Mouse (Mus musculus) stomach, embryonic 15.5 days (tissue): ENCODE results near the gene Prickle3. TPM values are rescaled to one million over a fixed set of nuclear protein-coding genes. Genes with fewer than 3 reads are reported as not detected.

ENCODE experiments used
- ATAC-seq: fragments of 200-750 bp; cut with Nextera tagmentation; 2 replicates; pipeline ENCODE4 v1.8.0; 2017; ENCODE audit warnings: low read depth, moderate number of reproducible peaks, moderate TSS enrichment; ENCODE audit not compliant: insufficient read depth, low FRiP score
- H3K27ac ChIP-seq: fragments of 300-500 bp; sonication (generic); 2 replicates; pipeline ENCODE4 v1.5.1; 2015; ENCODE audit warnings: mild to moderate bottlenecking, inconsistent platforms
- H3K27me3 ChIP-seq: fragments of 300-500 bp; sonication (generic); replicated peaks from 2 replicates; pipeline ENCODE4 v1.6.1; 2015; ENCODE audit warnings: inconsistent platforms
- H3K36me3 ChIP-seq: fragments of 300-500 bp; sonication (generic); 2 replicates; pipeline ENCODE4 v1.6.1; 2015; ENCODE audit warnings: inconsistent platforms
- H3K4me1 ChIP-seq: fragments of 300-500 bp; sonication (generic); 2 replicates; pipeline ENCODE4 v1.6.1; 2015; ENCODE audit warnings: inconsistent platforms
- H3K4me2 ChIP-seq: fragments of 300-500 bp; sonication (generic); 2 replicates; pipeline ENCODE4 v1.6.1; 2015; ENCODE audit warnings: mild to moderate bottlenecking, inconsistent platforms
- H3K4me3 ChIP-seq: fragments of 300-500 bp; sonication (generic); replicated peaks from 2 replicates; pipeline ENCODE4 v1.5.1; 2015; ENCODE audit warnings: inconsistent platforms
- H3K9ac ChIP-seq: fragments of 300-500 bp; sonication (generic); 2 replicates; pipeline ENCODE4 v1.6.1; 2015; ENCODE audit warnings: inconsistent platforms
- H3K9me3 ChIP-seq: fragments of 300-500 bp; sonication (generic); 2 replicates; pipeline ENCODE4 v1.6.1; 2016; ENCODE audit warnings: inconsistent platforms
- WGBS: fragments of 180-500 bp; shearing (Covaris S2); methylation state at CpG from one replicate; pipeline ENCODE4 v1.1.7; 2015; 5-methylcytosine and 5-hydroxymethylcytosine counted together
- polyA plus RNA-seq: library from polyadenylated mRNA; unstranded; fragments of >200 nt; fragmentation: Nextera tagmentation; extraction: Ambion mirVana; gene quantifications from 2 replicates; pipeline ENCODE4 v1.2.1, GENCODE M21; 2015

Prickle3 gene
- polyA plus RNA-seq, 1 experiment from 2014 or later, result 10.8 TPM

GRCm38 (mm10) chrX:7658031-7658784 is 1.1 kb downstream of the Prickle3 start:
- Histone ChIP-seq H3K4me2 (peak overlapping the region; percentile 54), H3K4me3 (peak overlapping the region; percentile 49), H3K36me3 (no peaks in the 10 kb centered on the region), H3K9me3 (no peaks in the 10 kb centered on the region), H3K27me3 (no peaks in the 10 kb centered on the region), H3K9ac (no peak overlapping the region), H3K27ac (peak overlapping the region; percentile 80), H3K4me1 (no peaks in the 10 kb centered on the region)
- WGBS, result 16% methylated on average over 15 of the region's 15 CpGs
- ATAC-seq, result peak; percentile 79

GRCm38 (mm10) chrX:7658785-7659589 is 1.9 kb downstream of the Prickle3 start:
- WGBS, result 48% methylated on average over 11 of the region's 11 CpGs
- Histone ChIP-seq H3K4me3 (peak overlapping the region; percentile 49), H3K9ac (no peak overlapping the region), H3K9me3 (no peaks in the 10 kb centered on the region), H3K27me3 (no peaks in the 10 kb centered on the region), H3K27ac (peak overlapping the region; percentile 80), H3K36me3 (no peaks in the 10 kb centered on the region), H3K4me2 (peak overlapping the region; percentile 54), H3K4me1 (no peaks in the 10 kb centered on the region)
- ATAC-seq, result peak; percentile 25; the same call in 1 of the 2 replicates

DNA sequence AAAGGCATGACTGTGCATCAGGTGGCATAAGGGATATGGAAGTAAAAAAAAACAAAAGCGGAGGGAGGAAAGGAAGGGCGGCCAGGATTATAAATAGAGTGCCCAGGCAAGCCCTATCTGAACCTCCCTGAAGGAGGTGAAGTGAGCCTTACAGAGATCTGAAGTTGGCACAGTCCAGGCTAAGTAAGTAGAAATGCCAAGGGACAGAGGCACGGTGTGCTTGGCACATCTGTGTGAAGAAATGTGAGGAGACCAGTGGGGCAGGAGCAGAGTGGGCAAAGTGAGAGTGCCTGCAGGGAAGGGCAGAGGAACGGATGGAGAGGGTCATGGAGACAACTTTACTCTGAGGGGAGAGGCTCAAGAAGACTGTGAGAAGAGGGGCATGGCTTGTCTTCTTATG is 4.0 kb downstream of the Prickle3 start:
- WGBS, result 74% methylated on average over 4 of the region's 4 CpGs
- no peak overlapping the region for H3K4me3 ChIP-seq
- no peak for ATAC-seq

DNA sequence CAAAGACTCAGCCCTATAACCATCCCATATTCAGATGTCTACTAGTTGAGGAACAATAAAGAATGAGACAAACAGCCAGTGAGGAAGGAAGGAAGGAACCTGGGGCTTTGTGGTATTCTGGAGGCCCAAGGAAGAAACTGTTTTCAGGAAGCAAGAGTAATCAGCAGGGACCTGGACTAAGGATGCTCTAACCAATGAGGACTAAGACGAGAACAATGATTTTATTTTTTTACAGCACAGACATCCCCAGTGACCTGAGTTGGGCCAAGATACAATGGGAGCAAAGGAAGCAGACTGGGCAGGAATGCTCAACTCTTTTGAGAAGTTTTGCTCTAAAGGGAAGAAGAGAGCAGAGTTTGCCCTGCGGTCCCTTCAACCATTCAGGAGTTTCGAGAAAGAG is 5.9 kb downstream of the Prickle3 start:
- no peaks in the 10 kb centered on the region for H3K4me1 ChIP-seq
- WGBS, result 79% methylated on average over 3 of the region's 3 CpGs
- H3K27ac ChIP-seq, result no peak overlapping the region

More for the DNA sequence above, 4.0 kb downstream of the Prickle3 start:
- Histone ChIP-seq H3K36me3 (no peaks in the 10 kb centered on the region), H3K9me3 (no peaks in the 10 kb centered on the region), H3K27ac (no peak overlapping the region), H3K4me1 (no peaks in the 10 kb centered on the region), H3K4me2 (no peak overlapping the region), H3K9ac (no peak overlapping the region), H3K27me3 (no peaks in the 10 kb centered on the region)

DNA sequence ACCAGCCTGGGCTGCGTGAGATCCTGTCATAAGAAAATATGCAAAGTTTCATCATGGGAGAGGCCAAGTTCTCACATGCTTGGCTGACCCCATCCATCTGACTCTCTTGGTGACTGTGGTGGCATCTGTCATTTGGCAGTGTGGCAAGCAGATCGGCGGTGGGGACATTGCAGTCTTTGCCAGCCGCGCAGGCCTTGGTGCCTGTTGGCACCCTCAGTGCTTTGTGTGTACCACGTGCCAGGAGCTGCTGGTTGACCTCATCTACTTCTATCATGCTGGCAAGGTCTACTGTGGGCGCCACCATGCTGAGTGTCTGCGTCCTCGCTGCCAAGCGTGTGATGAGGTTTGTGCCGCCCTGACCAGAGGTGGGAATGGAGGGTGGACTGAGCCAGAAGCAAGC is 7.7 kb downstream of the Prickle3 start:
- no peaks in the 10 kb centered on the region for H3K9me3 ChIP-seq
- no peaks in the 10 kb centered on the region for H3K27me3 ChIP-seq
- no peaks in the 10 kb centered on the region for H3K4me1 ChIP-seq
- H3K9ac ChIP-seq, result no peak overlapping the region
- no peak for ATAC-seq
- no peak overlapping the region for H3K4me2 ChIP-seq
- 92% methylated on average over 11 of the region's 11 CpGs for WGBS
- no peak overlapping the region for H3K27ac ChIP-seq
- no peak overlapping the region for H3K4me3 ChIP-seq
- no peaks in the 10 kb centered on the region for H3K36me3 ChIP-seq

More for the DNA sequence above, 5.9 kb downstream of the Prickle3 start:
- Histone ChIP-seq H3K4me2 (no peak overlapping the region), H3K4me3 (no peak overlapping the region), H3K9me3 (no peaks in the 10 kb centered on the region), H3K36me3 (no peaks in the 10 kb centered on the region), H3K9ac (no peak overlapping the region), H3K27me3 (no peaks in the 10 kb centered on the region)
- no peak for ATAC-seq

GRCm38 (mm10) chrX:7665739-7666502 is 8.9 kb downstream of the Prickle3 start:
- no peaks in the 10 kb centered on the region for H3K4me1 ChIP-seq
- 70% methylated on average over 21 of the region's 21 CpGs for WGBS
- H3K36me3 ChIP-seq, result no peaks in the 10 kb centered on the region
- H3K9me3 ChIP-seq, result no peaks in the 10 kb centered on the region
- H3K4me3 ChIP-seq, result no peak overlapping the region
- no peak overlapping the region for H3K4me2 ChIP-seq
- no peaks in the 10 kb centered on the region for H3K27me3 ChIP-seq
- no peak for ATAC-seq
- no peak overlapping the region for H3K9ac ChIP-seq
- H3K27ac ChIP-seq, result no peak overlapping the region

DNA sequence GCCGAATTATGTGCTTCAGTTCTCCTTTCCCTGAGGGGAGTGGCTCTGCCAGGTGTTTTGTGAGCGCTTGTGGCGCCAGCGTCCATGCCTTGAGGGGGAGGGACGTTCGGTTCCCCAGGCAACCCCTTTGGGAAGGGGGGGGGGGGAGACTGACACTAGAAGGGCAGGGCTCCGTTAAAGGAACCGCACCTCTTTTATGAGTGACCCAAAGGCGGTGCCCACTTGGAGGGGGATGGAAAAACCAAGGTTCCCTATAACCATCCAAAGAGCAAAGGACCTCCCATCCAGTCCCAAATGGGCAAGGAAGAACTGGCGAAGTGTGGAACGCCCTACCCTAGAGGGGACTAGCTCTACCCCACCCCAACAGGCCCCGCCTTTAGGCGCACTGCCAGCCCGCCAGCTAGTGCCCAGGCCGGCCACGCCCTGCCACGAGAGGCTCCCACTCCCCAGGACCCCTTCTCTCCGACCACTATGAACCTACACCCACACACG is 13.4 kb downstream of the Prickle3 start:
- peak overlapping the region; percentile 91 for H3K27ac ChIP-seq
- H3K4me1 ChIP-seq, result no peaks in the 10 kb centered on the region
- no peaks in the 10 kb centered on the region for H3K27me3 ChIP-seq
- H3K36me3 ChIP-seq, result no peaks in the 10 kb centered on the region
- peak overlapping the region; percentile 52 for H3K4me2 ChIP-seq
- no peaks in the 10 kb centered on the region for H3K9me3 ChIP-seq
- H3K9ac ChIP-seq, result peak overlapping the region; percentile 48; the same call in 1 of the 2 replicates
- 20% methylated on average over 19 of the region's 19 CpGs for WGBS
- H3K4me3 ChIP-seq, result peak overlapping the region; percentile 57
- ATAC-seq, result peak; percentile 71; the same call in 1 of the 2 replicates

DNA sequence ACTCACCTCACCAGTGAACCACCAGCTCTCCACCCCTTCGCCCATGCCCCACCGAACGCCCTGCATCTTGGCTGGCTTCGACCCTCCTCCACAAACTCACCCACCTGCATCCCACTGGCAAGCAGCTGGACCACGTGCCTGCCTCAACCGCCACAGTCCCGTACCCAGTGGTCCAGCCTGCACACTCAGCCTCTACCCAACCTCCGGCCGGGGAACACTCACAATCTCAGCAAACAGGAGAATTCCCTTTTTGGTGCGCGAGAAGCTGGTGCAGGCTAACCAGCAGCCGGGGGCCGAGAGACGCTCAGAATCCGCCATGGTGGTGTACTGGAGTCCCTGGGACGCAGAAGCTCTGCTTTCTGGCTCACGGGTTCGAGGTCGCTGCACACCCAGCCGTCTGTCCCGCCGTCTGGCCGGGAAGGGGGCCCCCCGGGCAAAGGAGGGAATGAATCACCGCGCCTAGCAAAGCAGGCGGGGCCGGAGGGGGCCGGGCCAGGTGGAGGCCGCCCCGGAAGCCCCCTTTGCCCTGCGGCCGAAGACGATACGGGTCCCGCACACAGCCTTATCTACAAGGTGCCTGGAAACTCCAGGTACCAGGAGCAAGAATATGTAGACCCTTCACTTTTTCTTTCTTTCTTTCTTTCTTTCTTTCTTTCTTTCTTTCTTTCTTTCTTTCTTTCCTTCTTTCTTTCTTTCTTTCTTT is 14.0 kb downstream of the Prickle3 start, which contains the start of gene Plp2:
Plp2 (minus strand) TSS at position 470 of the 703 bp plus-strand sequence.
- Histone ChIP-seq H3K4me2 (peak within 1 kb of the TSS; percentile 52), H3K9ac (peak within 1 kb of the TSS; percentile 48), H3K4me1 (no peaks in the 10 kb centered on the region), H3K4me3 (peak within 1 kb of the TSS; percentile 57), H3K27ac (peak within 1 kb of the TSS; percentile 91), H3K27me3 (no peaks in the 10 kb centered on the region), H3K9me3 (no peaks in the 10 kb centered on the region), H3K36me3 (no peaks in the 10 kb centered on the region)
- 12% methylated on average over 35 of the region's 36 CpGs for whole genome bisulfite sequencing
- ATAC-seq, result peak; percentile 63; the same call in 1 of the 2 replicates

DNA sequence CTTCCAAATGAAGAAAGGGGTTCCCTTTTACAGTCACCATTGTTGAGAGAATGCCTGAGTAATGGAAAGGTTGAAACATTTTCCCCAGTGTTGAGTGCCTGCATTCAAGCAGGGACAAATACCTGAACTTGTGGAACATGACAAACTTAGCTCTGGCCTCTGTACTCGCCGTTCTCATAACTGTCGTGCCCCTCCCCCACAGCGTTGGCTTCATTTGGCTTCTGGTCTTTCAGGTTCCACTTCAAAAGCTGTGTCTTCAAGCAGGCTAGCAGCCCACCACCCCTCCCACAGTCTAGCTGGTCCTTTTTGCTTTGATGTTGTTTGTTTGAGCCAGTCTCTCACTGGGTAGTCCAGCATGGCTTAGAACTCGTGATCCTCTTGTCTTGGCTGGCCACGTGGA is 15.7 kb downstream of the Prickle3 start:
- Histone ChIP-seq H3K9ac (no peak overlapping the region), H3K27ac (no peak overlapping the region; the same call in 1 of the 2 replicates)
- 47% methylated on average over 6 of the region's 6 CpGs for WGBS

GRCm38 (mm10) chrX:7673578-7674281 is 16.7 kb downstream of the Prickle3 start:
- H3K36me3 ChIP-seq, result no peaks in the 10 kb centered on the region
- peak overlapping the region; percentile 88 for H3K27ac ChIP-seq
- H3K4me2 ChIP-seq, result peak overlapping the region; percentile 60
- peak; percentile 19; the same call in 1 of the 2 replicates for ATAC-seq
- no peaks in the 10 kb centered on the region for H3K9me3 ChIP-seq
- H3K9ac ChIP-seq, result no peak overlapping the region
- no peaks in the 10 kb centered on the region for H3K4me1 ChIP-seq
- peak overlapping the region; percentile 33; the same call in 1 of the 2 replicates for H3K4me3 ChIP-seq
- 27% methylated on average over 12 of the region's 12 CpGs for WGBS
- no peaks in the 10 kb centered on the region for H3K27me3 ChIP-seq

More for the DNA sequence above, 15.7 kb downstream of the Prickle3 start:
- H3K9me3 ChIP-seq, result no peaks in the 10 kb centered on the region
- H3K4me1 ChIP-seq, result no peaks in the 10 kb centered on the region
- no peak overlapping the region for H3K4me2 ChIP-seq
- no peaks in the 10 kb centered on the region for H3K36me3 ChIP-seq
- H3K4me3 ChIP-seq, result no peak overlapping the region
- H3K27me3 ChIP-seq, result no peaks in the 10 kb centered on the region
- ATAC-seq, result no peak
